Mouse (Mus musculus) E14TG2a.4 (cell line): ENCODE measurements around the gene Mrps21.

Experiments
- H3K27me3 ChIP-seq: 2 replicates; pipeline ENCODE4 v1.6.1; 2014; ENCODE audit warnings: low read length, control low read depth; ENCODE audit not compliant: insufficient read depth
- H3K36me3 ChIP-seq: 2 replicates; pipeline ENCODE4 v1.6.1; 2014; ENCODE audit warnings: low read length, control low read depth; ENCODE audit not compliant: insufficient read depth
- H3K4me1 ChIP-seq: replicated peaks from 2 replicates; pipeline ENCODE4 v1.6.1; 2014; ENCODE audit warnings: low read depth, low read length, control low read depth
- H3K4me3 ChIP-seq: replicated peaks from 2 replicates; pipeline ENCODE4 v1.5.1; 2014; ENCODE audit warnings: mild to moderate bottlenecking, low read length
- H3K9me3 ChIP-seq: 2 replicates; pipeline ENCODE4 v1.6.1; 2014; ENCODE audit warnings: low read length, control low read depth
- CTCF ChIP-seq: conservative IDR thresholded peaks from 2 replicates; pipeline ENCODE4 v1.5.1; 2014; ENCODE audit warnings: low read length
- NANOG ChIP-seq: IDR thresholded peaks from 2 replicates; pipeline ENCODE4 v1.6.1; 2014; ENCODE audit warnings: borderline replicate concordance, low read length, mixed read lengths
- POU5F1 ChIP-seq: IDR thresholded peaks from 2 replicates; pipeline ENCODE4 v1.6.1; 2014; ENCODE audit warnings: low read length, borderline replicate concordance

The Mrps21 gene

DNA sequence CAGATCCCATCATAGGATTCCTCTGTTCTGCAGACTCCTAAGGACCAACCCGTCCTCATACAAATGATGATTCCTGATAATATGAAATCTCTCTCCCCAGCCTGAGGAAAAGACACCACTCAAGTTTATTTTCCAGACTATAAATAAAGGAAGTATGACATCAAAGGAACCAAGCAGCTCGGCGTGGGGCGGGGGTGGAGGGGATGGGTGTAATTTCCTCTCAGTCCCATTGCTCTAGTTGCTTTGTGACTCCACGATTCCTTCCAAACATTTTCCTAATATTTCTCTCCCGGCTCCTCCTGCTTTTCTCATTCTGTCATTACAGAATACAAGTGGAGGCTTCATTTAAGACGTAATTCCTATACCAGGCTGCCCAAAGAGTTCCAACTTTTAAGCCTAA is 21.8 kb upstream of the Mrps21 start:
- Histone ChIP-seq H3K36me3 (peaks cover 30% of the 10 kb centered on the region), H3K4me3 (peak overlapping the region; percentile 88), H3K9me3 (no peaks in the 10 kb centered on the region), H3K27me3 (no peaks in the 10 kb centered on the region), H3K4me1 (peaks cover 66% of the 10 kb centered on the region)
- TF ChIP-seq POU5F1 (no peak), CTCF (no peak), NANOG (no peak)

- Histone ChIP-seq H3K4me1 (peaks cover 62% of the 10 kb centered on the region), H3K27me3 (no peaks in the 10 kb centered on the region), H3K4me3 (peak overlapping the region; percentile 74), H3K36me3 (peaks cover 30% of the 10 kb centered on the region), H3K9me3 (no peaks in the 10 kb centered on the region)
- TF ChIP-seq CTCF (no peak), NANOG (no peak), POU5F1 (no peak)
Measured at GRCm38 (mm10) chr3:95892066-95893052, 21.0 kb upstream of the Mrps21 start.

DNA sequence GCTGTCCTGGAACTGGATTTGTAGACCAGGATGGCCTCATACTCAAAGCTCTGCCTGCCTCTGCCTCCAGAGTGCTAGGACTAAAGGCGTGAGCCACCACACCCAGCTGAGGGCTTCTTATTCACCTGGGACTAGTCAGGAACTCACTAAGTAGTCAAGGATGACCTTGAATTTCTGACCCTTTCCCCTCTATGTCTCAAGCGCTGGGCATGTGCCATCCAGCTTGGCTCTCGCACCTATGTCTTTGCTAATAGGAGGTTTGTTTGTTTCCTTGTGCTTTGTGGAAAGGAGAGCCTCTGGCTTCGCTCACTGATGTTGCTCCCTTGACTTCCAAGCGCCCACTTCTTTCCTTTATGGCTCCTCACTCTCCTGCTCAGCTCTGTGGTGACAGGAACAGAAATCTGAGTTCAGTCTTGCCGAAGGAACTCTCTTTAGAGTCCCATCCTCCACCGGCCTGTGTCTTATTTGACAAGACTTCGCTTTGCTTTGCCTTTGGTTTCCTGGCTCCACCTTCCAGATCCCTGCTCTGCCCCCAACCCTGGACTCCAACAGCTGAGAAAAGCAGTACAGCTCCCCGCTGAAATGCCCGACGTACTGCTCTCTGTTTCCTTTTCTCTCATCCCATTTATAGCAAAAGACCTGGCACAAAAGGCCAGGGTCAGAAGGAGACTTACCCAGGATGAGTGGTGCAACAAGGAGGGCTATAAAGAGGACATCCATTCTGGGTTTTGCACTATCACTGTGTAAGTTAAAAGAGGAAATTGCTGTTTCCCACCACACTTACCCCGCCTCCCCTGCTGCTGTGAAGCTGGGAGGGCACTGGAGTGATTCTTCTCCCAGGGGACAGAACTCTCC is 20.1 kb upstream of the Mrps21 start, which contains the start of gene BC028528:
Gene BC028528 (minus strand): TSS at position 795 of the 855 bp plus-strand sequence.
- Histone ChIP-seq H3K4me1 (peaks cover 62% of the 10 kb centered on the region), H3K27me3 (no peaks in the 10 kb centered on the region), H3K9me3 (no peaks in the 10 kb centered on the region), H3K4me3 (peak within 1 kb of the TSS; percentile 74), H3K36me3 (peaks cover 37% of the 10 kb centered on the region)
- TF ChIP-seq CTCF = no peak
- peak; percentile 33; the same call in 1 of the 2 replicates for TF ChIP-seq NANOG
- TF ChIP-seq POU5F1 = no peak

- TF ChIP-seq CTCF = no peak
- TF ChIP-seq POU5F1 = no peak
- no peak for TF ChIP-seq NANOG
- H3K27me3 ChIP-seq = no peaks in the 10 kb centered on the region
- H3K4me1 ChIP-seq = peaks cover 57% of the 10 kb centered on the region
- no peaks in the 10 kb centered on the region for H3K9me3 ChIP-seq
- peaks cover 40% of the 10 kb centered on the region for H3K36me3 ChIP-seq
- H3K4me3 ChIP-seq = no peak overlapping the region
Measured at GRCm38 (mm10) chr3:95889664-95890063, 18.3 kb upstream of the Mrps21 start.

- Histone ChIP-seq H3K27me3 (peaks cover 5% of the 10 kb centered on the region), H3K4me1 (peaks cover 55% of the 10 kb centered on the region), H3K4me3 (no peak overlapping the region), H3K9me3 (no peaks in the 10 kb centered on the region), H3K36me3 (peaks cover 40% of the 10 kb centered on the region)
- TF ChIP-seq NANOG (no peak), POU5F1 (no peak), CTCF (no peak)
Measured at GRCm38 (mm10) chr3:95887596-95887995, 16.3 kb upstream of the Mrps21 start.

GRCm38 (mm10) chr3:95884400-95884799 is 13.1 kb upstream of the Mrps21 start:
- peaks cover 58% of the 10 kb centered on the region for H3K36me3 ChIP-seq
- peaks cover 31% of the 10 kb centered on the region for H3K27me3 ChIP-seq
- TF ChIP-seq NANOG (no peak), POU5F1 (no peak), CTCF (no peak)
- H3K9me3 ChIP-seq = no peaks in the 10 kb centered on the region
- no peak overlapping the region for H3K4me3 ChIP-seq
- peaks cover 37% of the 10 kb centered on the region for H3K4me1 ChIP-seq

GRCm38 (mm10) chr3:95882816-95883425 is 11.6 kb upstream of the Mrps21 start:
- Histone ChIP-seq H3K4me3 (peak overlapping the region; percentile 82), H3K4me1 (peaks cover 34% of the 10 kb centered on the region), H3K27me3 (peaks cover 31% of the 10 kb centered on the region), H3K36me3 (peaks cover 54% of the 10 kb centered on the region), H3K9me3 (no peaks in the 10 kb centered on the region)
- TF ChIP-seq CTCF = no peak
- TF ChIP-seq POU5F1 = no peak
- no peak for TF ChIP-seq NANOG
